Mouse (Mus musculus) liver, embryonic 12.5 days (tissue): ENCODE measurements around the gene Clcnka. TPM values are rescaled to one million over a fixed set of nuclear protein-coding genes. Genes with fewer than 3 reads are reported as not detected.
A peak's percentile ranks its signal among the peaks of the same experiment; 100 is the strongest.

Experiments
- ATAC-seq: fragments of 200-750 bp; cut with Nextera tagmentation; 2 replicates; pipeline ENCODE4 v1.8.0; 2017; ENCODE audit warnings: moderate number of reproducible peaks, mild to moderate bottlenecking, moderate library complexity
- H3K27ac ChIP-seq: fragments of 300-500 bp; sonication (generic); 2 replicates; pipeline ENCODE4 v1.5.1; 2016; ENCODE audit warnings: mild to moderate bottlenecking
- H3K27me3 ChIP-seq: fragments of 300-500 bp; sonication (generic); replicated peaks from 2 replicates; pipeline ENCODE4 v1.6.1; 2016; ENCODE audit warnings: mild to moderate bottlenecking, moderate library complexity
- H3K36me3 ChIP-seq: fragments of 300-500 bp; sonication (generic); 2 replicates; pipeline ENCODE4 v1.6.1; 2016; ENCODE audit warnings: mild to moderate bottlenecking, moderate library complexity
- H3K4me1 ChIP-seq: fragments of 300-500 bp; sonication (generic); 2 replicates; pipeline ENCODE4 v1.6.1; 2016
- H3K4me2 ChIP-seq: fragments of 300-500 bp; sonication (generic); 2 replicates; pipeline ENCODE4 v1.6.1; 2016; ENCODE audit warnings: mild to moderate bottlenecking, moderate library complexity
- H3K4me3 ChIP-seq: fragments of 300-500 bp; sonication (generic); 2 replicates; pipeline ENCODE4 v1.5.1; 2016; ENCODE audit warnings: mild to moderate bottlenecking, moderate library complexity
- H3K9ac ChIP-seq: fragments of 300-500 bp; sonication (generic); 2 replicates; pipeline ENCODE4 v1.6.1; 2016; ENCODE audit warnings: mild to moderate bottlenecking, moderate library complexity
- H3K9me3 ChIP-seq: fragments of 300-500 bp; sonication (generic); replicated peaks from 2 replicates; pipeline ENCODE4 v1.6.1; 2016; ENCODE audit warnings: mild to moderate bottlenecking, moderate library complexity
- WGBS: fragments of 180-500 bp; shearing (Covaris S2); methylation state at CpG from one replicate; pipeline ENCODE4 v1.1.7; 2016; ENCODE audit not compliant: insufficient replicate concordance; 5-methylcytosine and 5-hydroxymethylcytosine counted together
- polyA plus RNA-seq: library from polyadenylated mRNA; unstranded; fragments of >200 nt; fragmentation: Nextera tagmentation; extraction: Ambion mirVana; gene quantifications from 2 replicates; pipeline ENCODE4 v1.2.1, GENCODE M21; 2016

The Clcnka gene
- polyA plus RNA-seq, 1 experiment from 2014 or later: not detected

DNA sequence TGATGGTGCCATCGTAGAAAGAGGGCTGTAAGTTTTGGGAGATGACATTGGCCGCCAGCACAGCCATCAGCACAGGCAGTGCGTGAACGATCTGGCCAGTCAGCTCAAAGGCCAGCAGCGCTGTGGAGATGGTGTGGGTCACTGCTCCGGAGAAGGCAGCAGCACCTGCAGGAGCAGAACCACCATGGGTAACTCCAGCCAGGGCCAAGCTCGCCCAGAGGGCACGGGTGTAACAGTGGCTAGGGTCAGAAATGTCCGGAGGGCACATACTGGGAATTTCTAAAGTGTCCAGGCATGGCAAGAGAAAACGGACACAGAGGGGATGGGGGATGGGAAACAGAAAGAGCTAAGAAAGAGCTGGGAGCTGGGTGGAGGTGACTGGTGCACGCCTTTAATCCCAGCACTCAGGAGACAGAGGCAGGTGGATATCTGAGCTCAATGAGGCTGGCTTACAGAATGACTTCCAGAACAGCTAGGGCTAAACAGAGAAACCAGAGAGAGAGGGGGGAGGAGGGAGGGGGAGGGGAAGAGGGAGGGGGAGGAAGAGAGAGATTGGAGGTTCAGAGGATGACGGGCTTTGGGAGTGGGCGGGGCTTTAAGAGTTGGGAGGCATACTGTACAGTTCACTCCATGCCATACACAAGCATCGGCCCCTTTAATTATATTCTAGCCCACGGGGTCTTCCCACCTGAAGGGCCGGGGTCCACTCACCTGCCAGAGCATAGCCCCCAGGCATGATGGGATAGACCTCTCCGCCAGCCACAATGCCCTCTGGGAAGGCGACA lies 9.0 kb downstream of the Clcnka start:
- Histone ChIP-seq H3K9me3 (no peaks in the 10 kb centered on the region), H3K4me3 (no peak overlapping the region), H3K4me2 (no peak overlapping the region), H3K27me3 (peaks cover 48% of the 10 kb centered on the region), H3K4me1 (0 out of 2 replicates have a peak, but pooled peaks cover 3% of the 10 kb centered on the region), H3K27ac (no peak overlapping the region), H3K36me3 (no peaks in the 10 kb centered on the region), H3K9ac (no peak overlapping the region)
- WGBS: 60% methylated on average over 18 of the region's 18 CpGs
- no peak for ATAC-seq

DNA sequence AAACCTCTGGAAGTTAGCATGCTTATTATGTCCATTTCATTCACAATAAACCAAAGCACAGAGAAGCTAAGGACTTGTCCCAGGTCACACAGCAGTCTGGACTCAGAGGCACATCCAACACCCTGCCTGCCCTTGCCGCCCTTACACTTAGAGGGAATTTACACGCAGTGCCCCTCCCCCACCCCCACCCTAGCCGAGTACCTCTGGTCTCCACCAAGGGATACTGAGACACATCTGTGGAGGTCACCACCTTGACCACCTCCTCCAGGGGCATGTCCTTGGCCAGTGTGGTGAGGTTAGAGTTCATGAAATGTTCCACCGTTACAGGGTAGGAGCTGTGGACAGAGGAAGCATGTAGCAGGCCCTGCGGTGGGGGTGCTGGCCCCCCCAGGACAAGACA lies 10.6 kb downstream of the Clcnka start:
- 44% methylated on average over 5 of the region's 5 CpGs for WGBS
- Histone ChIP-seq H3K4me1 (peaks cover 3% of the 10 kb centered on the region; the same call in 1 of the 2 replicates), H3K4me2 (no peak overlapping the region), H3K4me3 (no peak overlapping the region), H3K36me3 (no peaks in the 10 kb centered on the region), H3K9me3 (no peaks in the 10 kb centered on the region), H3K9ac (no peak overlapping the region), H3K27me3 (peaks cover 55% of the 10 kb centered on the region), H3K27ac (no peak overlapping the region)
- no peak for ATAC-seq

DNA sequence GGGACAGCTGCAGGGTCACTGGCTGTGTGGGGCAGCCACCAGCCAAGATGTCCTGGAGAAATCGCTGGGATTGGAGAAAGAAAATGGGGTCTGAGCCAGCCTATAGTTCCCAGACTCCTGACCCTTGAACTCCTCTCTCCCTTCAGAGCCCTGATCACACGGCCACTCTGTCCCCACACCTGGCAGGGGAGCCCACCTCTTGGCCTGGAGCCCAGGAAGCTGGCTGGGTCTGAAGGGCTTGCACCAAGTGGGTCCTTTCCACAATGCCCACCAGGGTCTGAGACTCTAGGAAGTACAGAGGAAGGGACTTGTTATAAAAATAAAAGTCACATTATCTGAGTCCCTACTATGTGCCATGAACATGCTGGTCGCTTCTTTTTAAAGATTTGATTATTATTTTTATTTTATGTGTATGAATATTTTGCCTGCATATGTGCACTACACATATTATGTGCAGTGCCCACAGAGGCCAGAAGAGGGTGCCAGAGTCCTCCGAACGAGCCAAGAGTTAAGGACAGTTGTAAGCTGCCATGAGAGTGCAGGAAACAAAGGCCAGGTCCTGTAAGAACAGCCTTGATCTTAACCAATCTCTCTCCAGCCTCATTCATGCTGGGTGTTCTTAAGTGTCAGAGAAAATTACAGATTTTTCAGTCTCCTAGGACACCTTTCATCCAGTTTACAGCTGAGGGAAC lies 11.3 kb downstream of the Clcnka start:
- peaks cover 8% of the 10 kb centered on the region for H3K4me1 ChIP-seq
- H3K4me2 ChIP-seq: no peak overlapping the region
- peaks cover 57% of the 10 kb centered on the region for H3K27me3 ChIP-seq
- no peak overlapping the region for H3K4me3 ChIP-seq
- no peak for ATAC-seq
- no peak overlapping the region for H3K27ac ChIP-seq
- no peaks in the 10 kb centered on the region for H3K36me3 ChIP-seq
- 14% methylated on average over 5 of the region's 5 CpGs for WGBS
- no peak overlapping the region for H3K9ac ChIP-seq
- no peaks in the 10 kb centered on the region for H3K9me3 ChIP-seq

DNA sequence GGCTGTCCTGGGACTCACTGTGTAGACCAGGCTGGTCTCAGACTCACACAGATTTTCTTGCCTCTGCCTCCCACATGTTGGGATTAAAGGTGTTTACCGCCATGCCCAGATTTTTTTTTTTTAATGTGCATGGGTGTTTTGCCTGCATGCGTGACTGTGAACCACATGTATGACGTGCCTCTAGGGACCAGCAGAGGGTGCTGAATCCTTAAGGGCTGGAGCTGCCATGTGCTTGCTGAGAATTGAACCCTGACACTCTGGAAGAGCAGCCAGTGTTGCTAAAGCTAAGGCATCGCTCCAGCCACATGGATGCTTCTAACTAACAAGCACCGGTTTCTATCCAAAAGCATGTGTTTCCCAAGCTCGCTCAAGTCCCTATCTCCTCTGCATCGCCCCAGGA lies 12.4 kb downstream of the Clcnka start:
- Histone ChIP-seq H3K36me3 (no peaks in the 10 kb centered on the region), H3K4me3 (no peak overlapping the region), H3K9ac (no peak overlapping the region), H3K27me3 (peaks cover 59% of the 10 kb centered on the region), H3K4me2 (no peak overlapping the region), H3K27ac (no peak overlapping the region), H3K4me1 (peaks cover 10% of the 10 kb centered on the region), H3K9me3 (no peaks in the 10 kb centered on the region)
- ATAC-seq: no peak
- 63% methylated on average over 7 of the region's 7 CpGs for WGBS

DNA sequence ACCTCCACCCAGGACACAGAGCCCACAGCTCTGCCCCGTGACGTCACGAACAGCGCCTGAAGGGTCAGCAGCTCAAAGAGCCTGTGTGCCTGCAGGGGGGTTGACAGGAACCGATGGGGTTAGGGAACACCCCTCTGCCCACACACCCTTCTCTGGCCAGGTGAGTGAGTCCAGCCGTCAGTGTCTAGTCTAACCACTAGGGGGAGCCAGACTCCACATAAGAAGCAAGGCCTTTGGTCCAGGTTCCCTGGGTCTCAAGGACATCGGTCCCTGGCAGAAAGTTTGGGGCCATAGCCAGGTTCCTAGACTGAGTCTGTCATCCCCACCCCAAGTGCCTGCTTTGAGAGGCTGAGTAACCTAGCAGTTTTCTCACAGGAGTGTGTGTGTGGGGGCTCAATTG lies 13.2 kb downstream of the Clcnka start:
- no peak for ATAC-seq
- H3K9me3 ChIP-seq: no peaks in the 10 kb centered on the region
- no peak overlapping the region for H3K4me3 ChIP-seq
- 1% methylated on average over 7 of the region's 7 CpGs for WGBS
- peaks cover 10% of the 10 kb centered on the region for H3K4me1 ChIP-seq
- no peak overlapping the region for H3K27ac ChIP-seq
- H3K27me3 ChIP-seq: peaks cover 66% of the 10 kb centered on the region
- no peak overlapping the region for H3K4me2 ChIP-seq
- H3K9ac ChIP-seq: no peak overlapping the region
- H3K36me3 ChIP-seq: no peaks in the 10 kb centered on the region

DNA sequence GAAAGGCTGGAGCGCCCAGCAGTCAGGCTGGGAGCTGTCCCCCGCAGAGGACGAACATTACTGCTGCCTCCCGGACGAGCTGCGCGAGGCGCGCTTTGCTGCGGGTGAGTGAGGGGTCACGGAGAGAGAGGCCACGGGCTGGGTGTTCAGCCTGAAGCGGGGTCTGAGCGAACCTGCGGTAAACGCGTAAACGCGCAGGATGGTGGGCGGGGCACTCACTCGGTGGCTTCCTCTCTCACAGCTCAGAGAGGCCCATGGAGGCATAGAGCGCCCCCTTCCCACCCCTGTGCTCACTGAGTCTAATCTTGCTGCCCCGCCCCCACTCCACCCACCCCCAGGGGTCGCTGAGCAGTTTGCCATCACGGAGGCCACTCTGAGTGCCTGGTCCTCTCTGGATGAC lies 16.1 kb downstream of the Clcnka start:
- no peak for ATAC-seq

DNA sequence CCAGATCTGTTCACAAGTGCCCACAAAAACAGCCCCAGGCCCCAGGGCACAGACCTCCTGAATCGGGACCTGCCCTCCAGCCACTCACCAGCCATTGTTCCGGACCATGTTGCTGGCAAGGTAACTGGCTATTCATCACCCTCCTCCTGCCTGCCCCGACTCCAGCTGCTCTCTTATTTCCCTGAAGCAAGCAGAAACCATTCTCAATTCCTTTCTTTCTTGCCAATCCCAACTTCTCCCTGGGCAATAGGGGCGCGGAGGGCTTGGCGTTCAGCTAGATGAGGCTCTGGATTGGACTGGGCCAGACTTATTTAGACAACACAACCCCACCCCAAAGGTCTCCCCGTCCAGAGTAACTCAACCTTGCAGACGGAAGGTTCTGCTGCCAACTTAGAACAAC lies 18.9 kb downstream of the Clcnka start:
- Histone ChIP-seq H3K27ac (no peak overlapping the region), H3K9me3 (no peaks in the 10 kb centered on the region), H3K36me3 (no peaks in the 10 kb centered on the region), H3K4me1 (peaks cover 7% of the 10 kb centered on the region), H3K27me3 (peaks cover 56% of the 10 kb centered on the region), H3K4me3 (no peak overlapping the region), H3K9ac (no peak overlapping the region), H3K4me2 (no peak overlapping the region)
- ATAC-seq: no peak
- 61% methylated on average over 8 of the region's 8 CpGs for WGBS

More for the DNA sequence above, 16.1 kb downstream of the Clcnka start:
- Histone ChIP-seq H3K27me3 (peaks cover 68% of the 10 kb centered on the region), H3K9me3 (no peaks in the 10 kb centered on the region), H3K27ac (no peak overlapping the region), H3K36me3 (no peaks in the 10 kb centered on the region), H3K4me2 (peak overlapping the region; percentile 60), H3K9ac (no peak overlapping the region), H3K4me1 (peaks cover 10% of the 10 kb centered on the region), H3K4me3 (peak overlapping the region; percentile 27)
- 3% methylated on average over 24 of the region's 25 CpGs for WGBS

DNA sequence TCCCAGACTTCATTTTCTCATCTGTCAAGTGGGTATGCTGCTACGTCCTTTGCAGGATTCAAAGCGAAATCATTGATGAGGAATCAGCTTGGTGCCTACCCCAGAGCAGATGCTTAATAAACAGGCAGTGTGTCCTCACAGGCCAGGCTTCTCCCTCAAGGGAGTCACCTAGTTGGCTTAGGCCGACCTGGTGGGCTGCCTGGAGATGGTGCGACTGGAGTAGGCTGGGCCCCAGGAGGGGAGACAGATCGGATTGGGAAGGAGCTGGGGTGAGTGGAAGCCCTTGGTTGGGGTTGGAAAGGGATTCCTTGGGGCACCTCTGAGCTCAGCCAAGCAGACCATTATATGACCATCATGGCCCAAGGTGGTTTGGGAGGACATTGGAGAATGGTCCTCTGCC lies 26.1 kb downstream of the Clcnka start:
- no peak for ATAC-seq
- Histone ChIP-seq H3K36me3 (no peaks in the 10 kb centered on the region), H3K27ac (no peak overlapping the region), H3K4me2 (no peak overlapping the region), H3K9ac (no peak overlapping the region), H3K4me1 (peaks cover 8% of the 10 kb centered on the region), H3K27me3 (peaks cover 43% of the 10 kb centered on the region), H3K9me3 (no peaks in the 10 kb centered on the region), H3K4me3 (no peak overlapping the region)
- WGBS: 74% methylated on average over 5 of the region's 5 CpGs

DNA sequence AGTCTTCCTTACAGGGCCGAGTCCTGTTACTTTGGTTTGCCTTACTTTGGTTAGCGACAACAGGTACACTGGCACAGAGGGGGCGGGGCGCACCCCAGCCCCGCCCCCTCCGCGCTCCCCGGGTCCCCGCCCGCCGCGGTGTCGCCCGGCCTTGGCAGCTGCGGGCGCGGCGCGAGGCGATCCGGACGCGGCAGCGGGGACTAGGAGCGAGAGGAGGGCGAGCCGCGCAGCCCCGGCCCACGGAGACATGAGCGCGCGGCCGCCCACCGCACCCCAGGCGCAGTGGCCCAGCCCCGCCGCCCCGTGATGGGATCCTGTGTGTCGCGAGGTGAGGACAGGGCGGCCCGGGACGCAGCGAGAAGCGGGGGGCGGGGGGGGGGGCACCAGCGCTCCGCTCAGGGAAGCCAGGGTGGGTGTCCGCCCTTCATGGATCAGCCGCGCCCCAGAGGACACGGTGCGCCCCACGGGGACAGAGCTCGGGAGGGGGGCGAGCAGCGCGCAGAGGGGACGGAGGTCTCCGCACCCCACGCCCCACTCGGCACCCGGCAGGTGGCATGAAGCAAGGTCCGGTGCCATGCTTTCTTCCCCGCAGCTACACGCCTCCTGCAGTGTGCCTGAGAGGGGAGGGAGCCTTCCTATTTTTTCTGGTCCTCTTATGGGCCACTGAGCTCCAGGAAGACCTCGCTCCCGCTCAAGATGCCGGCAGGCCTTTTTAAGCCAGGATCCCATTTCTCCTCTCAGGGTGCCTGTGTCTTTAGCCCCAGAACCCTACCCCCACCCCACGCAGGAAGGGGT lies 30.3 kb downstream of the Clcnka start, which contains the start of gene Fam131c:
Gene Fam131c (plus strand): TSS at position 224 of the 795 bp plus-strand sequence.
- ATAC-seq: no peak
- peak within 1 kb of the TSS; percentile 51 for H3K4me3 ChIP-seq

DNA sequence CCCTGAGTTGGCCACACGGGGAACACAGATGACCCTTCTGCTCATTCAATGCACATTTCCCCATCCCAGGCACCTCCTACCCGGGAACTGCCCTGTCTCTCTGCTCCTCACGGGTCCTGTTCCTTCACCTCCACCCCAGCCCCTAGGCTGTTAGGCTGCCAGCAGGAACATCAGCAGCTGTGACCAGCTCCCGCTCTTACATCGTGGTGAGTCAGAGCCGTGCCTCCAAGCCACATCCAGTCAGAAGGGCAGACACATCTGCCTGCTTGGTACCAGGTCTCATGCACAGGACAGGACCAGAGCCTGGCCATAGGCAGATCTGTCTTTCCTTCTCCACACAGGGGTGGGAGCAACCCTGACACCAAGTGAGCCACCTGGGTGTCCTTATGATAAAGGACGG lies 32.6 kb downstream of the Clcnka start:
- Histone ChIP-seq H3K4me2 (no peak overlapping the region), H3K4me3 (no peak overlapping the region), H3K4me1 (peaks cover 11% of the 10 kb centered on the region), H3K27ac (no peak overlapping the region), H3K9ac (no peak overlapping the region), H3K36me3 (no peaks in the 10 kb centered on the region), H3K9me3 (no peaks in the 10 kb centered on the region), H3K27me3 (peaks cover 99% of the 10 kb centered on the region)
- ATAC-seq: no peak
- WGBS: 37% methylated on average over 7 of the region's 7 CpGs

More for the DNA sequence above, 30.3 kb downstream of the Clcnka start, which contains the start of gene Fam131c:
- H3K9me3 ChIP-seq: no peaks in the 10 kb centered on the region
- peak within 1 kb of the TSS; percentile 71 for H3K4me2 ChIP-seq
- no peaks in the 10 kb centered on the region for H3K36me3 ChIP-seq
- H3K9ac ChIP-seq: peak within 1 kb of the TSS; percentile 55
- H3K4me1 ChIP-seq: peaks cover 8% of the 10 kb centered on the region
- 2% methylated on average over 62 of the region's 71 CpGs for WGBS
- peaks cover 84% of the 10 kb centered on the region for H3K27me3 ChIP-seq
- no peak within 1 kb of the TSS for H3K27ac ChIP-seq

DNA sequence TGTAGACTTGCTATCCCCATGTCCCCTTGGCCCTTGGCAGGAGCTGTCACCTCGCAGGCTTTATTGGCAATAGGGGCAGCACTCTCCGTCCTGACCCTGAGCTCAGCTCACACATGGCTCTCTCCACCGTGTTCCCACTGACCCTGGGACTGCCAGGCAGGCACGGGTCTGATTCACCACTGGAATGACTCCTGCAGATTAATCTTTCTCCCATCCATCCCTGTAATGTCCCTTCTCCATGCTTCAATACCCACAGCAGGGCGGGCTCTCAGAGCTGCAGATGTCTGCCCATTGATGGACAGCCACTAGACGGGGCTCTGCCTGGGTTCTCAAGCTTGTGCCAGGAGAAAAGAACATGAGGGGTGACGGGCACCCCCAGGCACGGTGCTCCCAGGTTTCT lies 33.4 kb downstream of the Clcnka start:
- no peak for ATAC-seq
- no peaks in the 10 kb centered on the region for H3K9me3 ChIP-seq
- no peak overlapping the region for H3K4me3 ChIP-seq
- H3K36me3 ChIP-seq: no peaks in the 10 kb centered on the region
- no peak overlapping the region for H3K27ac ChIP-seq
- H3K27me3 ChIP-seq: peaks cover 99% of the 10 kb centered on the region
- H3K9ac ChIP-seq: no peak overlapping the region
- H3K4me1 ChIP-seq: peaks cover 13% of the 10 kb centered on the region
- 49% methylated on average over 8 of the region's 8 CpGs for WGBS
- H3K4me2 ChIP-seq: no peak overlapping the region
